Mouse (Mus musculus): Measurements from ENCODE around the gene Disp1. TPM values are rescaled to one million over a fixed set of nuclear protein-coding genes. Genes with fewer than 3 reads are reported as not detected.
A peak's percentile ranks its signal among the peaks of the same experiment; 100 is the strongest.

Gene Disp1
- polyA plus RNA-seq, 1 experiment = 17.0 TPM

DNA sequence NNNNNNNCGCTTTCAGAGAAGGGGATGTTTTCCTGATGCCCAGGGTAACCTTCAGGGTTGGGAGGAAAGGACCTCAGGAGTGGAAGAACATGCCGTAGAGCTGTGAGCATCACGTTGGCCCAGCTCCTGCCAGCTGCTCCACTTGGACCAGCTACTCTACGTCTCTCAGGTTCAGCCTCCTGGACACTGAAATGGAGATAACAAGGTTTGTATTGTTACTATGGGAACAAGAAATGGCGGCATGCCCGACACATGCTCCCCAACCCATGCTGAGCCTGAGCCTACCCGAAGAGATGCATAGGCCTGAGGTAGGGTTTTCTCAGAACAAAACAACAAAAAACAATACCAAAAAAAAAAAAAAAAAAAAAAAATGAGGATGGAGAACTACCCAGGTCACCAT, 179.6 kb downstream of the Disp1 start:
- H3K27me3 ChIP-seq (ENCODE audit: control insufficient read depth, insufficient read depth, insufficient read length) = no peaks in the 10 kb centered on the region
- TF ChIP-seq MYOD1 (IDR thresholded peaks at IDR 0.05; ENCODE audit: control insufficient read depth, insufficient read length, low read depth) (no peak), USF1 (IDR thresholded peaks at IDR 0.05; ENCODE audit: low read depth) (no peak)

DNA sequence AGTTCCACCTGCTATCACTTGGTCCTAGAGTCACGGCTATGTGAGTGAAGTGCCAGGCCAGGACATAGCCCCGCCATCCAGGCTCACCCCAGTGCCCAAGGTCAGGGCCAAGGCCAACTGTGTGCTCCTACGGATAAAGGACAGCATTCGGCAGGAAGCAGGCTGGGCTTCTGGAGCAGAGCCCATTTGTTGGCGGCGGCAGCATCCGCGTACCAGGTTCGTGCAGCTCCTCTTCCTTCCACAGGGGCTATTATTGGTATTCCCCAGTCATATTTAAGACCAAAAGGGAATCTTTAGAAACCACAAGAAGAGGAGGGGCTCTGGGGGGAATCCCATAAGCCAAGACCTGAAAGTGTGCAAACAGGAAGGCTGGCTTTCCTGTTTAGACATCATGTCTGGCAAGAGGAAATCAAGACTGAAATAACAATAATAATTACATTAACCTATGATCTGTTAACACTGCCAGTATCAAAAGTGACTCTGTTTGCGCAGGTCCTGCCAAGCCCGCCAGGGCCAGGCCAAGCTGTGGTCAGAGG, 180.4 kb downstream of the Disp1 start:
- Histone ChIP-seq H3K79me3 (ENCODE audit: low read depth) (no peaks in the 10 kb centered on the region), H3ac (ENCODE audit: control insufficient read depth, insufficient read length, low read depth) (no peak overlapping the region), H3K4me3 (ENCODE audit: insufficient read depth, poor library complexity, severe bottlenecking) (no peak overlapping the region), H3K79me2 (ENCODE audit: control insufficient read depth, insufficient read depth) (no peaks in the 10 kb centered on the region), H3K27me3 (ENCODE audit: control insufficient read depth, insufficient read depth, insufficient read length) (no peaks in the 10 kb centered on the region), H3K36me3 (ENCODE audit: control insufficient read depth, insufficient read depth) (no peaks in the 10 kb centered on the region)
- no peak for TF ChIP-seq CEBPB (IDR thresholded peaks at IDR 0.05; ENCODE audit: low read depth)

More for the DNA sequence above, 179.6 kb downstream of the Disp1 start:
- no peak overlapping the region for H3ac ChIP-seq (ENCODE audit: control insufficient read depth, insufficient read length, low read depth)
- no peaks in the 10 kb centered on the region for H3K79me3 ChIP-seq (ENCODE audit: low read depth)
- no peaks in the 10 kb centered on the region for H3K79me2 ChIP-seq (ENCODE audit: control insufficient read depth, insufficient read depth)
- no peaks in the 10 kb centered on the region for H3K36me3 ChIP-seq (ENCODE audit: control insufficient read depth, insufficient read depth)
- no peak overlapping the region for H3K4me3 ChIP-seq (ENCODE audit: insufficient read depth, poor library complexity, severe bottlenecking)

DNA sequence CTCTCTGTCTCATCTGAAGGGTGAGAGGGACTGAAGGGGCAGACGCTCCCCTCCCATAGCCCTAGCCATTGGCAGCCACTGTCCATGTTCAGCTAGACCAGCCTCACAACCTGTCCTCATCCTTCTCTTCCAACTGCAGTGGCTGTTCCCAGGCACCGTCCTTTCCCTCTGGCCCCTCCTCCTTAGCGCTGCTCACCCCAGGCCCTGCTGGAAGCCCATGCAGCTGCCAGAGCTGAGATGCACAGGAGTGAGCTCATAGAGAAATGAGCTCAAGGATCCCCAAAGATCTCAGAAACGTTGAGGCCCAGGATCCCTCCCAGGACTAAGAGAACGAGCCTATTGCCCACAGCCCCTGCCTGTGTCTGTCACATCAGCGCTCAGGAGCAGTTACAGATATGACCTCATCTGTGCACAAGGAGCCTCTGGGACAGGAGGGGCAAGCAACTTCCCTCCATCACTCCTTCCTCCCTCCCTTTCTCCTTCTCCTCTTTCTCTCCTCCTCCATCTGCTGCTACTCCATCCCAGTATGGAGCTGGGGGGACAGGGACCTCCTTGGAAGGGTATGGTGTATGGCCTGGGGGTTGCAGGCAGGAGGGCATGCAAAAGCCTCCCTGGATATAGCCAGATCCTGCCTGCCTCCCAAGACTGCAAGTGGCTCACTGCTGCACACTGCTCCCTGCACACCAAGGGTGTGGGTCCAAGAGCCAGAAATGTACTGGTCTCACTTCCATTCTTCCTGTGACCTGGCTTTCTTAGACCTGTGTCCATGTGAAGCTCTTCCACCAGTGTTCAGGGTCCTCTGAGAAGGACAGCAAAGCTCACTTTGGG, 181.2 kb downstream of the Disp1 start:
- Histone ChIP-seq H3K36me3 (ENCODE audit: control insufficient read depth, insufficient read depth) (no peaks in the 10 kb centered on the region), H3K27me3 (ENCODE audit: control insufficient read depth, insufficient read depth, insufficient read length) (no peaks in the 10 kb centered on the region), H3K79me3 (ENCODE audit: low read depth) (no peaks in the 10 kb centered on the region), H3ac (ENCODE audit: control insufficient read depth, insufficient read length, low read depth) (no peak overlapping the region), H3K79me2 (ENCODE audit: control insufficient read depth, insufficient read depth) (no peaks in the 10 kb centered on the region), H3K4me3 (ENCODE audit: insufficient read depth, poor library complexity, severe bottlenecking) (no peak overlapping the region)
- no peak for TF ChIP-seq USF1 (IDR thresholded peaks at IDR 0.05; ENCODE audit: low read depth)
- no peak for TF ChIP-seq CEBPB (IDR thresholded peaks at IDR 0.05; ENCODE audit: low read depth)
- no peak for TF ChIP-seq MYOD1 (IDR thresholded peaks at IDR 0.05; ENCODE audit: control insufficient read depth, insufficient read length, low read depth)
- TF ChIP-seq MYOG (IDR thresholded peaks at IDR 0.05; ENCODE audit: control insufficient read depth, extremely low read depth, insufficient read length) = no peak
- TF ChIP-seq MAX (IDR thresholded peaks at IDR 0.05) = no peak
- TF ChIP-seq FOSL1 (IDR thresholded peaks at IDR 0.05; ENCODE audit: insufficient read depth, low read length, poor library complexity, severe bottlenecking) = no peak
- TF ChIP-seq CTCF (IDR thresholded peaks at IDR 0.05; ENCODE audit: control insufficient read depth, insufficient read depth, insufficient read length) = no peak

DNA sequence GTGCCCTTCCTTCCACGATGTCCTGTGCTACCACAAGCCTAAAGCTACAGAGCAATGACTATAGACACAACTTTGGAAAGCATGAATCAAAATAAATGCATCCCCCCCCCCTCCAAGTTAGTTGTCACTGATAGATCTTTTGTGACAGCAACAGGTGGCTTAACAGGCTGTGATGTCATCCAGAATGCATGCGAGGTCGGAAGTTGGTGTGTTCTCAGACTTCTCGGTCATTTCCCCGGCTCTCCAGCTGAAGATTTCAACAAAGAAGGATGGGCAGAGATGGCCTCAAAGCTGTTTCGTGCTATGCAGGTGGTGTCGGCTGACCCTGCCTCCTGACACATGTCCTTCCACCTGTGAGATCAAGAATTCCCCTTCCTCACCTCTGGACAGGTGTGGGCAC, 181.9 kb downstream of the Disp1 start:
- Histone ChIP-seq H3K79me3 (ENCODE audit: low read depth) (no peaks in the 10 kb centered on the region), H3K79me2 (ENCODE audit: control insufficient read depth, insufficient read depth) (no peaks in the 10 kb centered on the region), H3K4me3 (ENCODE audit: insufficient read depth, poor library complexity, severe bottlenecking) (no peak overlapping the region), H3ac (ENCODE audit: control insufficient read depth, insufficient read length, low read depth) (no peak overlapping the region), H3K36me3 (ENCODE audit: control insufficient read depth, insufficient read depth) (no peaks in the 10 kb centered on the region), H3K27me3 (ENCODE audit: control insufficient read depth, insufficient read depth, insufficient read length) (no peaks in the 10 kb centered on the region)
- TF ChIP-seq MYOD1 (IDR thresholded peaks at IDR 0.05; ENCODE audit: control insufficient read depth, insufficient read length, low read depth) = peak; percentile 88
- TF ChIP-seq MAX (IDR thresholded peaks at IDR 0.05) = no peak
- TF ChIP-seq FOSL1 (IDR thresholded peaks at IDR 0.05; ENCODE audit: insufficient read depth, low read length, poor library complexity, severe bottlenecking) = no peak
- no peak for TF ChIP-seq CEBPB (IDR thresholded peaks at IDR 0.05; ENCODE audit: low read depth)
- TF ChIP-seq CTCF (IDR thresholded peaks at IDR 0.05; ENCODE audit: control insufficient read depth, insufficient read depth, insufficient read length) = no peak
- TF ChIP-seq MYOG (IDR thresholded peaks at IDR 0.05; ENCODE audit: control insufficient read depth, extremely low read depth, insufficient read length) = no peak
- no peak for TF ChIP-seq USF1 (IDR thresholded peaks at IDR 0.05; ENCODE audit: low read depth)

Small RNAs within 50 kb of the gene (microRNA-seq; reads per million reads assigned to microRNA genes)
- not detected for gene Gm24975 (ENCODE audit: borderline microRNAs expressed)

Other genes starting within 250 kb of the Disp1 start
- gene Aida, start 75.1 kb upstream of the Disp1 start, polyA plus RNA-seq (2012; fragmentation: generic; extraction: Trizol) = 46.5 TPM
- 17.3 TPM for gene Brox, start 75.7 kb upstream of the Disp1 start, polyA plus RNA-seq (2012; fragmentation: generic; extraction: Trizol)
- 32.6 TPM for gene Mia3, start 148.0 kb upstream of the Disp1 start, polyA plus RNA-seq (2012; fragmentation: generic; extraction: Trizol)
- gene Taf1a, start 167.5 kb upstream of the Disp1 start, polyA plus RNA-seq (2012; fragmentation: generic; extraction: Trizol) = 5.2 TPM
- gene Hhipl2, start 196.7 kb upstream of the Disp1 start, polyA plus RNA-seq (2012; fragmentation: generic; extraction: Trizol) = 0.07 TPM

All from C2C12 (cell line).